Mouse (Mus musculus) liver, embryonic 11.5 days (tissue): ENCODE data around the gene Sox14. TPM values are rescaled to one million over a fixed set of nuclear protein-coding genes. Genes with fewer than 3 reads are reported as not detected.

Experiments
- ATAC-seq: fragments of 200-750 bp; cut with Nextera tagmentation; replicated peaks from 2 replicates; pipeline ENCODE4 v1.8.0; 2017; ENCODE audit warnings: moderate number of reproducible peaks, mild to moderate bottlenecking, moderate TSS enrichment, moderate library complexity; ENCODE audit not compliant: low FRiP score
- DNase-seq: peaks from one replicate; pipeline ENCODE4 v3.0.0-alpha.2; 2017; ENCODE audit warnings: low spot score
- H3K27ac ChIP-seq: fragments of 300-500 bp; sonication (generic); 2 replicates; pipeline ENCODE4 v1.5.1; 2014; ENCODE audit warnings: mild to moderate bottlenecking, low read depth, low read length, control low read depth
- H3K27me3 ChIP-seq: fragments of 300-500 bp; sonication (generic); replicated peaks from 2 replicates; pipeline ENCODE4 v1.6.1; 2014; ENCODE audit warnings: low read length, mixed read lengths; ENCODE audit not compliant: control insufficient read depth, insufficient read depth
- H3K36me3 ChIP-seq: fragments of 300-500 bp; sonication (generic); 2 replicates; pipeline ENCODE4 v1.6.1; 2014; ENCODE audit warnings: mild to moderate bottlenecking, low read length, moderate library complexity, mixed read lengths; ENCODE audit not compliant: control insufficient read depth, insufficient read depth
- H3K4me1 ChIP-seq: fragments of 300-500 bp; sonication (generic); replicated peaks from 2 replicates; pipeline ENCODE4 v1.6.1; 2014; ENCODE audit warnings: low read length, mixed read lengths; ENCODE audit not compliant: control insufficient read depth, insufficient read depth
- H3K4me2 ChIP-seq: fragments of 300-500 bp; sonication (generic); 2 replicates; pipeline ENCODE4 v1.6.1; 2014; ENCODE audit warnings: mild to moderate bottlenecking, control low read depth, moderate library complexity
- H3K4me3 ChIP-seq: fragments of 300-500 bp; sonication (generic); 2 replicates; pipeline ENCODE4 v1.5.1; 2014; ENCODE audit warnings: low read depth, low read length, control low read depth
- H3K9ac ChIP-seq: fragments of 300-500 bp; sonication (generic); 2 replicates; pipeline ENCODE4 v1.6.1; 2014; ENCODE audit warnings: low read depth, low read length, control low read depth
- H3K9me3 ChIP-seq: fragments of 300-500 bp; sonication (generic); 2 replicates; pipeline ENCODE4 v1.6.1; 2016; ENCODE audit warnings: low read length, inconsistent platforms, mixed read lengths; ENCODE audit not compliant: control insufficient read depth
- WGBS: fragments of 180-500 bp; shearing (Covaris S2); extraction: QIAGEN DNeasy Blood & Tissue Kit; methylation state at CpG from one replicate; pipeline ENCODE4 v1.1.7; 2014; 5-methylcytosine and 5-hydroxymethylcytosine counted together
- polyA plus RNA-seq: library from polyadenylated mRNA; unstranded; fragments of >200 nt; fragmentation: Nextera tagmentation; extraction: Ambion mirVana; gene quantifications from 2 replicates; pipeline ENCODE4 v1.2.1, GENCODE M21; 2014

Sox14 gene
- 0.19 TPM in 1 of 2 replicates, not detected in the other for polyA plus RNA-seq

DNA sequence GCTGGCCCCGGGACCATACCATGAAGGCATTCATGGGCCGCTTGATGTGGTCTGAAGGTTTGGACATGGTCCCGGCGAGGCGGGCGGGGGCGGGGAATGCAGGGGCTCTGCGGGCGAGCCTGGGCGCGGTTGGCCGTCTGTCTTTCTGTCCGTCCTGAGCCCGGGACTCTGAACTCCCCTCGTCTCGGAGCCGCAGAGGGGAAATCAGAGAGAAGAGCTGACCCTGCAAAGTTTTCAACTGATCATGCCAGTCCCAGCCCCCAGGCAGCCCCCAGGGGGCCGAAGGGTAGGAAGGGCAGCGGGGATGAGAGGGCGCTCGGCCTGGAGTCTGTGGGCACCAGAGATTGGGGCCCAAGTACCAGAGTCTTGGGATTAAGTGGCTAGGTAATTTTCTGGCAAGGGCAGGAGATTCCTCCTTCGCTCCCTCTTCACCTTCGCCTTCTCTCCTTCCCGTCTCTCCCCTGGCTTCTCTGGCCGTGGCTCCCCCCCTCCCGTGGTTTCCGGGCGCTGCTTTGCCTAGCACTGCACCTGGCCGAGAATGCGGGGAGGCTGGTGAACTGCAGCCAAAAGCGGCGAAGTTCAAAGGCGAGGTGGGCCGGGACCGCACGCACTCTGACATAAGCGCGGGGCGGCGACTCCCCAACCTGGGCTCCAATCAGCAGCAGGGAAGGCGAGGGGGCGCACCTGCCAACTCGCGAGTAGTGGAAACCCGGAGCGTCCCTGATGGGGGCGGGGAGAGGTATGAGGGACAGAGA is at the start of gene Sox14:
Sox14 (minus strand) TSS at position 553 of the 755 bp plus-strand sequence.
- Histone ChIP-seq H3K9me3 (no peaks in the 10 kb centered on the region), H3K4me3 (peak within 1 kb of the TSS; percentile 26; the same call in 1 of the 2 replicates), H3K36me3 (no peaks in the 10 kb centered on the region), H3K4me1 (peaks cover 3% of the 10 kb centered on the region; the same call in 1 of the 2 replicates), H3K27me3 (peaks cover 94% of the 10 kb centered on the region), H3K4me2 (peak within 1 kb of the TSS; percentile 43), H3K9ac (no peak within 1 kb of the TSS), H3K27ac (no peak within 1 kb of the TSS)
- ATAC-seq (no peak), DNase-seq (peak; percentile 39)
- 4% methylated on average over 46 of the region's 47 CpGs for WGBS

DNA sequence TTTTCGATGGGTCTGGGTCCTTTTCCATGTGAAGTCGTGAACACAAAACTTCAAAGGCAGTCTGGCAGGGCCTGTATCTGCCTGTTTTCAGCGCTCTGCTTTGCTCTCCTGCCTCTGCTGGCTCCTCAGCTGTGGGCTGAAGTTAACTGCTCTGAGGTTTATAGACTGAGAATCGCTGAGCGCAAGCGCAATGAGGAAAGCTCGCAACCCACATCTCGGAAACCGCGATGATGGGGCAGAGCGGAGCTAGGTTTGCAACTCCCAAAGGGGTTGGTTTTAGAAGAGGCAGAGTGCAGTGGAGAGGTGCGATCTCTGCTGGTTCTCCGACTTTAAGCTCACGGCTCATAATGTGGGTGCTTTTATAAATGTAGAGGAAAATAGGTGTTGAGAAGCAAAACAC is 3.3 kb upstream of the Sox14 start:
- H3K36me3 ChIP-seq, result no peaks in the 10 kb centered on the region
- ATAC-seq (no peak), DNase-seq (no peak)
- H3K4me2 ChIP-seq, result no peak overlapping the region
- H3K27me3 ChIP-seq, result peaks cover 64% of the 10 kb centered on the region
- no peak overlapping the region for H3K9ac ChIP-seq
- peaks cover 3% of the 10 kb centered on the region; the same call in 1 of the 2 replicates for H3K4me1 ChIP-seq
- 5% methylated on average over 14 of the region's 14 CpGs for WGBS
- no peak overlapping the region for H3K4me3 ChIP-seq
- no peak overlapping the region for H3K27ac ChIP-seq
- H3K9me3 ChIP-seq, result no peaks in the 10 kb centered on the region

DNA sequence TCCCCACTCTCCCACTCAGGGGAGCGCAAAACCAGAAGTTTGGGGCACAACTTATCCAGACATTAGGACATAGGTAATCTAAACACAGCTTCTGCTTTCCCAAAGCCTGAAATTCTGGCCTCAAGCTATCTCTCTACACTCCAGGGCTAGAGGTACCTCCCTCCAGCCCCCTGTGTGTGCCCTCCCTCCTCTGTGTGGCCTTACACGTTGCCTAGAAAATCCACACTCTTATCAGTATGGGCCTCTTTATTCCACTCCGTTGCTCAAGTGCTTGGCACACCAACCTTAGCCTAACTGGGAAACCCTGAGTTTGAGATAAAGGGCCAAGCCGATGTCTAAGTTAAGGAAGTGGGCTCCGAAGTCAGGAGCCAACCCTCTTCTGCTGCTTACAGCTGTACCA is 2.6 kb upstream of the Sox14 start:
- peaks cover 69% of the 10 kb centered on the region for H3K27me3 ChIP-seq
- 10% methylated on average over 5 of the region's 5 CpGs for WGBS
- no peak overlapping the region for H3K4me3 ChIP-seq
- H3K4me2 ChIP-seq, result no peak overlapping the region
- H3K27ac ChIP-seq, result no peak overlapping the region
- H3K9me3 ChIP-seq, result no peaks in the 10 kb centered on the region
- H3K4me1 ChIP-seq, result peaks cover 3% of the 10 kb centered on the region; the same call in 1 of the 2 replicates
- H3K36me3 ChIP-seq, result no peaks in the 10 kb centered on the region
- DNase-seq (no peak), ATAC-seq (no peak)
- no peak overlapping the region for H3K9ac ChIP-seq

DNA sequence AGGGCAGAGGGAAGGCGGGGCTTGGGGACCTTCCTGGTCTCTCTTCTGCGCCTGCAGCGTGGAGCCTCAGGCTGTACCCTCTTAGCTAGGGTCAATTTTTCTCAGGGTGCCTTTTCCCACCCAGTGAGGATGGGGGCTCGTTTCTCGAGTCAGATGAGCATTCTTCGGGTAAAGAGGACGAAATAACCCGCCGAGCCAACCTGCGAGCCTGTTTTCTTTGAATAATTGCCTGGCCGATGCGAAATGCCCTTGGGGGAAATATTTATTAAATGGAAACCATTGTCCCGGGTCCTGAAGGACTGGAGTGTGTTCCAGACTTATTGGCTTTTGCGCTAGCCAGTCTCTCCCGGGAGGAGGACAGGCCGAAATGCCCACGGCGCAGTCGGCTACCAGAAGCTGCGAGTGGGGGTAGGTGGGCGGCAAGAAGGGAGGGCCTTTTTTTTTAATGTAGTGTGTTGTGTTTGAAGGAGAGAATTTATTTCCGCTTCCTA is 1.1 kb upstream of the Sox14 start:
- DNase-seq (peak; percentile 37), ATAC-seq (no peak)
- Histone ChIP-seq H3K4me2 (no peak overlapping the region), H3K27ac (no peak overlapping the region), H3K36me3 (no peaks in the 10 kb centered on the region), H3K4me1 (peaks cover 3% of the 10 kb centered on the region; the same call in 1 of the 2 replicates), H3K9me3 (no peaks in the 10 kb centered on the region), H3K9ac (no peak overlapping the region), H3K27me3 (peaks cover 84% of the 10 kb centered on the region), H3K4me3 (no peak overlapping the region)
- WGBS, result 8% methylated on average over 22 of the region's 22 CpGs

DNA sequence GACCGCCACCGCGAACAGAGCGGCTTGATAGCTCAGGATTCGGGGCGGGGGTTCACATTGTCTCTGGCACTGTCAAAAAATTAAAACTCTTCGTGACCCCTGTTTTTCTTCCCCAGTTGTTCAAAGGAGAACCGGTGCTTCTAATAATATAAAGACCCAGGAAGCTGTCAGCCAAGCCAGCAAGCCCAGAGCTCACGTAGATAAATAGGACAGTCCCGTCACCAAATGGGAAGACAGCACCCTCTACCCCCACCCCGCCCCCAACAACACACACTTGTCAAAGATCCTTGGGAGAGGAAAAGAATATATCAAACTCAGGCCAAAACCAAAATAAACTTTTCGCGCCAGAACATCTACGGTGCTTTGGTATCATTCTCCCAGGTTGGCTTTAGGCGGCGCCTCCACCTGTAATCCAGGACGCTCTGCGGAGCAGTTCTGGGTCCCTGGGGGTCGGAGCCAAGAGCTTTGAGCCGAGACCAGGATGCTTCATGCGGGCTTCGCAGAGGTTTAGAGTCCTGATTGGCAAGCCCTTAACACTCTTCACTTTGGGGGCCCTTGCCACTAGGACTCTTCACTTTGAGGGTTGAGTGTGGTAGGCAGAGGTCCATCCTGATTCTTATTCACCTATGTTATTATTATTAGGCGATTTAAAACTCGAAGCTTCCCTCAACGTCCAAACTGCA is 544 bp upstream of the Sox14 start:
- WGBS, result 2% methylated on average over 25 of the region's 25 CpGs
- no peak overlapping the region for H3K27ac ChIP-seq
- peak overlapping the region; percentile 26; the same call in 1 of the 2 replicates for H3K4me3 ChIP-seq
- peak overlapping the region; percentile 43 for H3K4me2 ChIP-seq
- no peak for DNase-seq
- H3K9me3 ChIP-seq, result no peaks in the 10 kb centered on the region
- no peaks in the 10 kb centered on the region for H3K36me3 ChIP-seq
- H3K4me1 ChIP-seq, result peaks cover 3% of the 10 kb centered on the region; the same call in 1 of the 2 replicates
- no peak overlapping the region for H3K9ac ChIP-seq
- no peak for ATAC-seq
- peaks cover 89% of the 10 kb centered on the region for H3K27me3 ChIP-seq

DNA sequence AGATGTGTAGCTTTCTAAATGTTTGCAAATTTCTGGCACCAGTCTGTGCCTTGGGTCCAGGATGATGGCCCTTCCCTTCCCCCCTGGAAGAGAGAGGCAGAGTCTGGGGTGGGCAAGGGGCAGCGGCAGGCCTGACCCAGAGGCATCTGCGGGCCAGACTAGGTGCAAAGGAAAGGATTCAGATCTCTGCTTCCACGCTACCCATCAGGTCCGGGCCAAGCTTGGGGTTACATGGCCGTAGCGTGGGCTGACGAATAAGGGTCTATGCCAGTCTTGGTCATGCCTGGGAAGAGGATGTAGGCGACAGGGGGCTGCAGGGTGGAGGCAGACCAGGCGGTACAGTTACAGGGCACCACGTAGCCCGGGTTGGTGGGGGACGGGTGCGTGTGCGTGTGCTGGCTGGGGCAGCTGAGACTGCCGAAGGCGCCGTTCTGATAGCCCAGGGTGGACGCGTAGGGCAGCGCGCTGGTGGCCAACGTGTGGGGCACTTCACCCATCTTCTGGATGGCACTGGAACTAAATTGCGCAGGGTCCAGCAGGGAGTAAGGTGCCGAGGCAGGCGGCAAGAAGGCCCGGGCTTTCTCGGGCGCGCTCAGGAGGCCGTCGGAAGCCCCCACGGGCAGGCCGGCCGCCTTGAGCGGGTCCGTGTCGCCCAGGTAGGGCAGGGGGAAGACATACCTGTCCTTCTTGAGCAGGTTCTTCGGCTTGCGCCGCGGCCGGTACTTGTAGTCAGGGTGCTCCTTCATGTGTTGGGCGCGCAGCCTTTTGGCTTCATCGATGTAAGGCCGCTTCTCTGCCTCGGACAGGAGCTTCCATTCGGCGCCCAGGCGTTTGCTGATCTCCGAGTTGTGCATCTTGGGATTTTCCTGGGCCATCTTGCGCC is 994 bp downstream of the Sox14 start:
- no peak for ATAC-seq
- Histone ChIP-seq H3K4me2 (no peak overlapping the region), H3K27me3 (peaks cover 97% of the 10 kb centered on the region), H3K9ac (no peak overlapping the region), H3K4me1 (peaks cover 3% of the 10 kb centered on the region; the same call in 1 of the 2 replicates), H3K36me3 (no peaks in the 10 kb centered on the region), H3K9me3 (no peaks in the 10 kb centered on the region), H3K4me3 (no peak overlapping the region), H3K27ac (no peak overlapping the region)
- DNase-seq, result peak; percentile 33
- 3% methylated on average over 52 of the region's 52 CpGs for WGBS

DNA sequence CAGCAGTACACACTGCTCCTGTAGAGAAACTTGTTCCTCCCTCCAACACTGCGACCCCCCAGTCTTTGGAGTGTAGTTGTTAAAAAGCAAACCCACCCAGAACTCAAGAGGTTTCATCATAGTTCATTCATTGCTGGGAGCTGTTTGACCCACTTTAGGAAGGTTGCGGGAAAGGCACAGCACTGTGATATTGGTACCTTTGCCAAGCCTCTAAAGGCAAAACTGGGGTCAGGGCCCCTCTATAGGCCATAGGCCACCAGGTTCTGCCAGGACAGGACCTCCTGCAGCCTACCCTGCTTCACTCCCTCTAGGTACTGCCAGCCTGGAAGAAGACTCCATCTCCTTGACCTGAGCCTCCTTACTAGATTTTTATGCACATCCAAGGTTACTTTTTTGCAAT is 2.2 kb downstream of the Sox14 start:
- Histone ChIP-seq H3K27ac (no peak overlapping the region), H3K4me3 (no peak overlapping the region), H3K4me2 (no peak overlapping the region), H3K9me3 (no peaks in the 10 kb centered on the region), H3K4me1 (peaks cover 3% of the 10 kb centered on the region), H3K36me3 (no peaks in the 10 kb centered on the region), H3K27me3 (peaks cover 98% of the 10 kb centered on the region), H3K9ac (no peak overlapping the region)
- ATAC-seq (no peak), DNase-seq (no peak)
- WGBS, result 10% methylated on average over 2 of the region's 2 CpGs

DNA sequence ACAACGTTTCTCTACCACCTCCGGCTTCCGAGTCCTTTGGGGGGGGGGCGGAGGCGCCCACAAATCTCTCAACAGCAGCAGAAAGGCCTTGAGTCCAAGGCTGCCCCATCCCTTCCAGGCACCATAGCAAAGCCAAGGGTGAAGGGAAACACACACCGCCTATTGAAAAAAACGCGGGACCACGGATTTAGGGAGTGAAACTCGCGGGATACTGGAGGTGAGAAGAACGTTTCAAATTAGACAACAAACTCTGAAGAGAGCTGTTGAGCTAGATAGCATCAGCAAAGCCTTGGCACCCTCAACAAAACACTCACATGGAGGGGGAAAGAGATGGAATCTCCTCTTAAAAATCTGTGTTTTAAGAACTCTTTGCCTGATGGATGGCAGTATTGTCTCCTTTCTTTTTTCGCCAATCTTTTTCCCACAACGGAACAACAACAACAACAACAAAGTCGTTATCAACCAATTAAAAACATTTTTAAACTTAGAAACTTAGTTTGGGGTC is 2.8 kb downstream of the Sox14 start:
- peaks cover 3% of the 10 kb centered on the region for H3K4me1 ChIP-seq
- no peak for DNase-seq
- H3K4me2 ChIP-seq, result no peak overlapping the region
- no peak overlapping the region for H3K4me3 ChIP-seq
- H3K27ac ChIP-seq, result no peak overlapping the region
- no peak for ATAC-seq
- H3K36me3 ChIP-seq, result no peaks in the 10 kb centered on the region
- H3K27me3 ChIP-seq, result peaks cover 98% of the 10 kb centered on the region
- no peak overlapping the region for H3K9ac ChIP-seq
- H3K9me3 ChIP-seq, result no peaks in the 10 kb centered on the region
- 1% methylated on average over 15 of the region's 15 CpGs for WGBS
